Mouse (Mus musculus) colon, adult 2 months (tissue): ENCODE data around the gene 1700010B08Rik. TPM values are rescaled to one million over a fixed set of nuclear protein-coding genes. Genes with fewer than 3 reads are reported as not detected.

ENCODE experiments used
- polyA plus RNA-seq: library from polyadenylated mRNA; depleted of rRNA; stranded (reverse); fragments of >200 nt; gene quantifications from 2 replicates; pipeline ENCODE4 v1.2.3, GENCODE M21; 2012; rRNA removed

Gene 1700010B08Rik
- polyA plus RNA-seq: not detected in 2 replicates

GRCm38 (mm10) chr2:173719115-173719514, at the start of gene 1700010B08Rik:
1700010B08Rik (plus strand) TSS chr2:173719415.

GRCm38 (mm10) chr2:173737222-173737989, 18.2 kb downstream of the 1700010B08Rik start, which contains the start of gene Vapb:
Vapb (plus strand) TSS chr2:173737511.

Other genes starting within 250 kb of the 1700010B08Rik start
- not detected in 2 replicates for gene 1700021F07Rik, start 196.8 kb upstream of the 1700010B08Rik start, polyA plus RNA-seq
- 0.29 TPM in 1 of 2 replicates, not detected in the other for gene Ankrd60, start 141.1 kb upstream of the 1700010B08Rik start, polyA plus RNA-seq
- 97.6 and 113 TPM in 2 replicates for gene Rab22a, start 59.7 kb upstream of the 1700010B08Rik start, polyA plus RNA-seq
- 11.0 and 11.4 TPM in 2 replicates for gene Vapb, start 18.1 kb downstream of the 1700010B08Rik start, polyA plus RNA-seq